Mouse (Mus musculus) thymus, adult 2 months (tissue): ENCODE results near the gene Suds3. TPM values are rescaled to one million over a fixed set of nuclear protein-coding genes. Genes with fewer than 3 reads are reported as not detected.
A peak's percentile ranks its signal among the peaks of the same experiment; 100 is the strongest.

ENCODE experiments used
- DNase-seq: peaks from one replicate; pipeline ENCODE4 v3.0.0; 2021
- H3K27ac ChIP-seq: fragments of 200-500 bp; 2 replicates; pipeline ENCODE4 v1.5.1; 2012; ENCODE audit warnings: low read length, control low read depth; ENCODE audit not compliant: control insufficient read depth, insufficient read depth
- H3K27me3 ChIP-seq: fragments of 200-500 bp; 2 replicates; pipeline ENCODE4 v1.6.1; 2012; ENCODE audit warnings: mild to moderate bottlenecking, low read length, moderate library complexity, mixed read lengths; ENCODE audit not compliant: control insufficient read depth, insufficient read depth
- H3K36me3 ChIP-seq: fragments of 200-500 bp; 2 replicates; pipeline ENCODE4 v1.6.1; 2012; ENCODE audit warnings: mild to moderate bottlenecking, low read length, moderate library complexity; ENCODE audit not compliant: control insufficient read depth, insufficient read depth
- H3K4me1 ChIP-seq: fragments of 200-500 bp; replicated peaks from 2 replicates; pipeline ENCODE4 v1.6.1; 2012; ENCODE audit warnings: low read length; ENCODE audit not compliant: control insufficient read depth, insufficient read depth
- H3K4me3 ChIP-seq: fragments of 200-500 bp; 2 replicates; pipeline ENCODE4 v1.5.1; 2012; ENCODE audit warnings: mild to moderate bottlenecking, low read length, control low read depth, moderate library complexity; ENCODE audit not compliant: control insufficient read depth, insufficient read depth
- CTCF ChIP-seq: fragments of 200-500 bp; IDR thresholded peaks from 2 replicates; pipeline ENCODE4 v1.5.1; 2012; ENCODE audit warnings: mild to moderate bottlenecking, control low read depth, low read length, moderate library complexity, borderline replicate concordance; ENCODE audit not compliant: control insufficient read depth, poor library complexity, insufficient read depth; ENCODE audit errors: extremely low read depth
- POLR2A ChIP-seq: fragments of 200-500 bp; IDR thresholded peaks from 2 replicates; pipeline ENCODE4 v1.6.1; 2012; ENCODE audit warnings: mild to moderate bottlenecking, low read length, control low read depth, moderate library complexity; ENCODE audit not compliant: control insufficient read depth, poor library complexity, insufficient read depth; ENCODE audit errors: extremely low read depth
- WGBS: fragments of 180-500 bp; shearing (Covaris S2); methylation state at CpG from one replicate; pipeline ENCODE4 v1.1.7; 2018; 5-methylcytosine and 5-hydroxymethylcytosine counted together
- polyA plus RNA-seq: library from polyadenylated mRNA; depleted of rRNA; stranded (reverse); fragments of >200 nt; gene quantifications from 2 replicates; pipeline ENCODE4 v1.2.3, GENCODE M21; 2012

Suds3 gene
- polyA plus RNA-seq, 1 experiment: 108 TPM

GRCm38 (mm10) chr5:117159326-117159725 lies 43.4 kb upstream of the Suds3 start:
- 88% methylated on average over 8 of the region's 8 CpGs for WGBS
- DNase-seq: no peak
- Histone ChIP-seq H3K36me3 (no peaks in the 10 kb centered on the region), H3K4me1 (no peaks in the 10 kb centered on the region), H3K27ac (peak overlapping the region; percentile 34; the same call in 1 of the 2 replicates), H3K4me3 (no peak overlapping the region), H3K27me3 (no peaks in the 10 kb centered on the region)
- TF ChIP-seq CTCF: no peak
- TF ChIP-seq POLR2A: no peak

DNA sequence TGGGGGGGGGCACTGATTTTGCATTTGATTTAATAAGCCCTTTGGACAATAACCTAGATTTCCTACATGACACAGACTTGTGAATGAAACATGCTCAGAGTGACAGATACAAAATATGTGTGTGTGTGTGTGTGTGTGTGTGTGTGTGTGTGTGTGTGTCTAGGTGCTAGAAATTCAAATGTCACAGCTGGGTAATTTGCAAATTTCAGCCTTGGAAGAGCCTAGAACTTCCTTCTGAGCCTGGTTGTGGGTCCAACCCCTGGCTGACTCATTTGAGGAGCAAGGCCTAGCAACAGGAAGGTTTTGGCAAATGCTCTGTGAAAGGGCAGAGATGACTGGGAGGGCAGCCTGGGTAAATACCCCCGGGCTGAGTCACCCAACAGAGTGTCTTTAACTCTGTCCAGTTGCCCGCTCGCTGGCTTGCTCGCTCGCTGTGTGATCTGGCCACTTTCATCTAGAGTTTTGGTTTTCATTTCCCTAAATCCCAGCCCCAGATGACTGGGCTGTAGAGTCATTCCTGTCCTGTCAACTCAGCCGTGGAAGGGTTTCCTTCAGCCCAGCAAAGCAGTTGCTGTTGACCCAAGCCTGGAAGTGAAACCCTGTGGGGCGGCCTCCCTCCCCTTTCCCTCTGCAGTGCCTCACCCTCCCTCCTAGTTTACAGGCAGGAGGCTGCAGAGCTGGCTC lies 42.6 kb upstream of the Suds3 start:
- H3K4me1 ChIP-seq: no peaks in the 10 kb centered on the region
- no peaks in the 10 kb centered on the region; the same call in 1 of the 2 replicates for H3K36me3 ChIP-seq
- TF ChIP-seq POLR2A: no peak
- no peak for TF ChIP-seq CTCF
- H3K27ac ChIP-seq: no peak overlapping the region
- WGBS: 94% methylated on average over 7 of the region's 7 CpGs
- no peak overlapping the region for H3K4me3 ChIP-seq
- H3K27me3 ChIP-seq: no peaks in the 10 kb centered on the region
- DNase-seq: no peak

DNA sequence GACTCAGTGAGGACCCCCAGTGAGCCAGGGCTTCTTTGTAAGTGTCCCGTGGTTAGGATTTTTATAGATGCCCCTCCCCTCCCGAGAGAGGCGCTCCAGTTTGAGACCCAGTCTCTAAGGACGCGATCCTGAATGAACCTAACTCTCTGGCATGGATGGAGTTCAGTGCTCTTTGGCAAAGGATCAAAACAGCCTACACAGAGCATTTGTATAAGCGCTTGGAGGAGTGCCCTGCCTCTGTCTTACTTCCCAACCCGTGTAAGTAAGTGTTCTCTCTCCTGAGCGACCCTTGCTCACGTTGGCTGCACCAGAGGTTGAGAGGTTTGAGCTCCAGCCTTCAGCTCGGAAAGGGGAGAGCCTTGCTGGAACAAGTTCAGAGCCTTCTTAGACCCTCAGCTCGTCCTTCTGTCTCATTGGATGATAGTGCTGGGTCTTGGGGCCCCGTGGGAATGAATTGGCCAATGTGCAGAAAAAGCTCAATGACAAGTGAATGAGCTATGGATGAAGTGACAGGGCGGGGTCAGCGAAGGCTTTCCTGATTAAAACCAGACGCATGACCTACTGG lies 37.7 kb upstream of the Suds3 start:
- Histone ChIP-seq H3K4me1 (peaks cover 4% of the 10 kb centered on the region), H3K27ac (no peak overlapping the region), H3K27me3 (no peaks in the 10 kb centered on the region), H3K4me3 (no peak overlapping the region), H3K36me3 (no peaks in the 10 kb centered on the region; the same call in none of the 2 replicates)
- WGBS: 95% methylated on average over 15 of the region's 15 CpGs
- DNase-seq: no peak
- TF ChIP-seq POLR2A: no peak
- no peak for TF ChIP-seq CTCF

- DNase-seq: no peak
- Histone ChIP-seq H3K27me3 (no peaks in the 10 kb centered on the region), H3K4me3 (no peak overlapping the region), H3K36me3 (no peaks in the 10 kb centered on the region; the same call in none of the 2 replicates), H3K4me1 (peaks cover 7% of the 10 kb centered on the region), H3K27ac (no peak overlapping the region)
- TF ChIP-seq POLR2A (no peak), CTCF (no peak)
These were observed 37.0 kb upstream of the Suds3 start for GRCm38 (mm10) chr5:117152944-117153343.

DNA sequence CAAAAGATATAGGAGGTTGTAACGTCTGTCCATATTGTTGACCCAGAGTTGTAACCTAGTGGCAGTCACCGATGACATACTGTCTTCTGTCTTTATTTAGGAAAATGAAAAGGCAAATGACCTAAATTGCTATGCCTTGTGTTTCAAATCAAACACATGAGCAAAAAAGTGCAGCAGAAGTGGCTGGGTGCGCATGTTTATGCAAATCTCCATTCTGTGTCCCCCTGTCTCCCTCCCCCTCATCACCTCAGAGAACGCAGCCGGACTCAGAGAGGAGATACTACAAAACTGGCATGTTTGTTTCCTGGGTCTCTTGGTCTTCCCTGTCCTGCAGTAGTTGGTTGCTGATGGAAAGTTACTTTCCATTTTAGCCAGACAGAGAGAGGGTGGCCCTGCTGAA lies 34.2 kb upstream of the Suds3 start:
- Histone ChIP-seq H3K4me1 (peaks cover 11% of the 10 kb centered on the region), H3K27me3 (no peaks in the 10 kb centered on the region), H3K27ac (no peak overlapping the region), H3K4me3 (no peak overlapping the region), H3K36me3 (no peaks in the 10 kb centered on the region; the same call in none of the 2 replicates)
- no peak for DNase-seq
- TF ChIP-seq POLR2A (no peak), CTCF (no peak)
- WGBS: 91% methylated on average over 5 of the region's 5 CpGs

DNA sequence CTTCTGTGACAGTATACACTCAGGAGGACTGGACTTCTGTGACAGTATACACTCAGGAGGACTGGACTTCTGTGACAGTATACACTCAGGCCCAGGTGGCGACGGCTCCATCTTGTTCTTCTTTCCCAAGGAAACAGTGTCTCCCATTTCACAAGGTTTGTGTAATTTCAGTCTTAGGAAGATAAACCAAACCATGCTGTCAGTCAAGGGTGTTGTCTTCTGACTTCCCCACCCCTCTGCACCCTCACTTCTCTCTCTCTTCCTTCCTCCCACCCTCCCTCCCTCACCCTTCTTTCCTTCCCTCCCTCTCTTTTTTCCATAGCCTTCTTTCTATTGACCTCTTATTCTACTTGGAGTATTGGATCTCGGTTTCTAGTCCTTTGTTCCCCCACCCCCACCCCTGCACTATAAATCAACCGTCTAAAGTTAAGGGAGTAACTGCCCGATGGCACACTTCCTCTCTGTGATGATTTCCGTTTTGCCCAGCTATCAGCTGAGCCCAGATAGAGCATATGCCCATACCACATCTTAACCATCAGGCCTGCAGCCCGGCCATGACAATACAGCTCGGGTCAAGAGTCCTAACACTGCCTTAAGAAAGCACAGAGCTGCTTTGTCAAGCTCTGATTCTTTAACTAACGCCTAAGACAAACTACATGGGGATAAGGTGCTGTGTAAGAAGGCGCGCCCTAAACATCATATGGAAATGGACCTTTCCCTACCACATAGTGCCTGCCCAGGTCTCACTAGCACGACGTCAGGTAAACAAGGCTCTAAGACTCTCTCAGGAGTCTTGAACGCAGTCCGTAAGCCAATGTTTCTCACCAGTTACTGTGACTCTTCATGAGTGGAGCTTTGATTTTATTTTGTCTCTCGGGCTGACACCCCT lies 33.4 kb upstream of the Suds3 start:
- Histone ChIP-seq H3K27me3 (no peaks in the 10 kb centered on the region), H3K4me1 (peaks cover 13% of the 10 kb centered on the region), H3K27ac (peak overlapping the region; percentile 10; the same call in 1 of the 2 replicates), H3K36me3 (no peaks in the 10 kb centered on the region; the same call in none of the 2 replicates), H3K4me3 (no peak overlapping the region)
- no peak for TF ChIP-seq CTCF
- TF ChIP-seq POLR2A: no peak
- 47% methylated on average over 16 of the region's 16 CpGs for WGBS
- DNase-seq: no peak
